Mouse (Mus musculus): Measurements from ENCODE around the gene Il17d. TPM values are rescaled to one million over a fixed set of nuclear protein-coding genes. Genes with fewer than 3 reads are reported as not detected.

The Il17d gene
- polyA plus RNA-seq, 1 experiment from 2014 or later, result 4.9 TPM

DNA sequence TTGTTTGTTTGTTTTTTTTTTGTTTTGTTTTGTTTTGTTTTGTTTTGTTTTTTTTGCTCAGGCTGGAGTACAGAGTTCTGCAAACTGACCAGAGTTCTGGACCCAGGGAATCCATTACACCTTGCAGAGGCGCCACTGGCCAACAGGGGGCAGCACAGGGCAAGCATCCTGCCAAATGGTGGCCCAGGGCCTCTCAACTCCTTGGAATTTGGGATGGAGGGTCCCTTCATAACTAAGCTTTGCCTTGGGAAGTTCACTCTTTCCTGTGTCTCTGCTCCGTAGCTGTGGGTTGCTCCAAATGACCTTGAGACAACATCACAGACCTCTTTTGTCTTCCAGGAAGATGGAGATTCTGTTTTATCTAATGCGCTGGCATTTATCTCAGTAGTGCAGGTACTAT, 8.6 kb downstream of the Il17d start:
- WGBS, result 39% methylated on average over 3 of the region's 3 CpGs
- no peaks in the 10 kb centered on the region for H3K9me3 ChIP-seq (ENCODE audit: control insufficient read depth, low read length)
- no peaks in the 10 kb centered on the region for H3K27me3 ChIP-seq (replicated peaks; ENCODE audit: control insufficient read depth, insufficient read depth, low read length)
- H3K27ac ChIP-seq (ENCODE audit: low read depth, low read length), result no peak overlapping the region
- no peaks in the 10 kb centered on the region for H3K36me3 ChIP-seq (ENCODE audit: control insufficient read depth, insufficient read depth, low read length)
- no peak for ATAC-seq
- H3K4me1 ChIP-seq (ENCODE audit: control insufficient read depth, insufficient read depth, low read depth, low read length), result peaks cover 30% of the 10 kb centered on the region
- no peak overlapping the region for H3K4me3 ChIP-seq (ENCODE audit: low read length)
- H3K4me2 ChIP-seq (ENCODE audit: low read length), result no peak overlapping the region
- no peak overlapping the region for H3K9ac ChIP-seq (ENCODE audit: low read depth, low read length)

DNA sequence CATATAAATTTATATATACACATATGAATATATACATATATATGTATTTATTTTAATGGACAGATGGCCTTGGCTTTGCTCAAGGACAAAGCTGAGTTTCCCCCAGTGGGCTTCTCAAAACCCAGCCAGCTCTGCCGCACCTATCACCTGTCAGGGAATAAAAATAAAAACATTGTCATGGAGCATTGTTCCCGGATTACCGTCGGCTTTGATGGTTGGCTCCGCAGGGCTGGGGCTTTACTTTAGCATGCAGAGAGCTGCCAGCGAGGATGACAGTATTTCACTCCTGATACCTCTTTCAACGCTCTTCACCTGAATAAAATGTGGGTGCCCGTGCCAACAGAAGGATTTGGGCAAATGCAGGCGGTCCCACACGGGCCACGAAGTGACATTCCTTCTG, 9.3 kb downstream of the Il17d start:
- peaks cover 30% of the 10 kb centered on the region for H3K4me1 ChIP-seq (ENCODE audit: control insufficient read depth, insufficient read depth, low read depth, low read length)

DNA sequence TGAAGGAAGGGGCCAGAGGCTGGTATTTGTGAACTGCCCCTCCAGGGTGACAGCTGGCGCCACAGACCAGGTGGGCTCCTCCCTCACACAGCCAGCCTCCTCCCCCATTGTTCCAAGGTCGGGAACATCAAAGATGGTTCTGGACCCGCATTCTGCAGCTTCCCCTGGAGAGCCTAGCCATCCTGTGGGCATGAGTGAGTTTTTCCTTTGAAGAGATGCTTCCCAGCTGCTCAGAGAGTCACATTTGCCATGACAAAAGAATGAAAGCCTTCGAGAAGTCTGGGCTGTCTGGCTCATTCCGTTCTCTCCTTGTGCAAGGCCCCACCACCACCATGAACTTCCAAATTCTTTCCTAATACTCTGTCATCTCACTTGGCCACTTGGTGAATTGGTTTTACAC, 9.8 kb downstream of the Il17d start:
- ATAC-seq, result no peak
- Histone ChIP-seq H3K27me3 (replicated peaks; ENCODE audit: control insufficient read depth, insufficient read depth, low read length) (no peaks in the 10 kb centered on the region), H3K27ac (ENCODE audit: low read depth, low read length) (peak overlapping the region; percentile 30; the same call in 1 of the 2 replicates), H3K4me1 (ENCODE audit: control insufficient read depth, insufficient read depth, low read depth, low read length) (peaks cover 30% of the 10 kb centered on the region), H3K9me3 (ENCODE audit: control insufficient read depth, low read length) (no peaks in the 10 kb centered on the region), H3K4me2 (ENCODE audit: low read length) (no peak overlapping the region), H3K9ac (ENCODE audit: low read depth, low read length) (no peak overlapping the region), H3K36me3 (ENCODE audit: control insufficient read depth, insufficient read depth, low read length) (no peaks in the 10 kb centered on the region), H3K4me3 (ENCODE audit: low read length) (no peak overlapping the region)
- WGBS, result 18% methylated on average over 5 of the region's 5 CpGs

More for the DNA sequence above, 9.3 kb downstream of the Il17d start:
- ATAC-seq, result no peak
- Histone ChIP-seq H3K9me3 (ENCODE audit: control insufficient read depth, low read length) (no peaks in the 10 kb centered on the region), H3K4me2 (ENCODE audit: low read length) (no peak overlapping the region), H3K4me3 (ENCODE audit: low read length) (no peak overlapping the region), H3K27ac (ENCODE audit: low read depth, low read length) (no peak overlapping the region), H3K9ac (ENCODE audit: low read depth, low read length) (no peak overlapping the region), H3K27me3 (replicated peaks; ENCODE audit: control insufficient read depth, insufficient read depth, low read length) (no peaks in the 10 kb centered on the region), H3K36me3 (ENCODE audit: control insufficient read depth, insufficient read depth, low read length) (no peaks in the 10 kb centered on the region)
- WGBS, result 22% methylated on average over 11 of the region's 11 CpGs

DNA sequence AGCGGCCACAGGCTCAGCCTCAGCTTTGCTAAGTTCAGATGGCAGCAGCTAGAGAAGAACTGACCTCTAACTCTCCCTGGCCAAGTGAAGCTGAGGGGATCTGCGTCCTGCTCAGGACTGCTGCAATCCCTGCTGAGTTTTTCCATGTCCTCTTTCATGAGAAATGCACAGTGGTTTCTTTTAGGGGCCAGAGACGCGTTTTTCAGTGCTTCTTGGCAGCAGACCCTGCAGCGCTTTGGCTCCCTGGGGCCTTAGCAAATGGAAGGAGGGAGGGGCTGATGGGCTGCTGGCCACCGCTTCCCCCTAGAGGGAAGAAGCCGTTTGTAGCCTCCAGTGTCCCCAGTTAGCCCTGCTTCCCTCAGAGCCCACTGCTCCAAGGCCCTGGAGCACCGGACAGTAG, 10.4 kb downstream of the Il17d start:
- Histone ChIP-seq H3K4me1 (ENCODE audit: control insufficient read depth, insufficient read depth, low read depth, low read length) (peaks cover 30% of the 10 kb centered on the region), H3K9me3 (ENCODE audit: control insufficient read depth, low read length) (no peaks in the 10 kb centered on the region), H3K9ac (ENCODE audit: low read depth, low read length) (no peak overlapping the region), H3K4me2 (ENCODE audit: low read length) (peak overlapping the region; percentile 11; the same call in 1 of the 2 replicates), H3K4me3 (ENCODE audit: low read length) (no peak overlapping the region), H3K36me3 (ENCODE audit: control insufficient read depth, insufficient read depth, low read length) (no peaks in the 10 kb centered on the region), H3K27me3 (replicated peaks; ENCODE audit: control insufficient read depth, insufficient read depth, low read length) (no peaks in the 10 kb centered on the region), H3K27ac (ENCODE audit: low read depth, low read length) (peak overlapping the region; percentile 30)
- peak; percentile 63 for ATAC-seq
- 13% methylated on average over 8 of the region's 8 CpGs for WGBS

DNA sequence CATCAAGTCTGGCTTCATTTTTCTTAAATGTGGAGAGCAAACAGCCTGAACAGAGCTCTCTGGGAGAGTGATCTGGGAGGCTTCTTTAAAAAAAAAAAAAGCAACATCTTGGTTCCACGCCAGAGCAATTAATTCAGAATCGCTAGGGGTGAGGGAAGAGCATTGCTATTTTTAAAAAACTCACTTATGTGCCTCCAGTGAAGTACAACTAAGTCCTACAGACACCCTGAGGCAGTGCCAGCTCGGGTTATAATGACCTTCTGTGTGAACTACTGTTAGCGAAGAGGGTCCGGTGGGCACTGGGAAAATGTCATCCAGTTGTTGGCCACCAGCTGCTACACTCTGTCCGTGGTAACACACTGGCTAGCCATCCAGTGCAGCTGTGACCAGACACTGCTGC, 11.1 kb downstream of the Il17d start:
- no peak overlapping the region for H3K27ac ChIP-seq (ENCODE audit: low read depth, low read length)
- ATAC-seq, result peak; percentile 31; the same call in 1 of the 2 replicates
- H3K9ac ChIP-seq (ENCODE audit: low read depth, low read length), result no peak overlapping the region
- H3K4me1 ChIP-seq (ENCODE audit: control insufficient read depth, insufficient read depth, low read depth, low read length), result peaks cover 30% of the 10 kb centered on the region
- H3K27me3 ChIP-seq (replicated peaks; ENCODE audit: control insufficient read depth, insufficient read depth, low read length), result no peaks in the 10 kb centered on the region
- no peak overlapping the region for H3K4me2 ChIP-seq (ENCODE audit: low read length)
- H3K36me3 ChIP-seq (ENCODE audit: control insufficient read depth, insufficient read depth, low read length), result no peaks in the 10 kb centered on the region
- no peaks in the 10 kb centered on the region for H3K9me3 ChIP-seq (ENCODE audit: control insufficient read depth, low read length)
- H3K4me3 ChIP-seq (ENCODE audit: low read length), result no peak overlapping the region
- 35% methylated on average over 6 of the region's 6 CpGs for WGBS

DNA sequence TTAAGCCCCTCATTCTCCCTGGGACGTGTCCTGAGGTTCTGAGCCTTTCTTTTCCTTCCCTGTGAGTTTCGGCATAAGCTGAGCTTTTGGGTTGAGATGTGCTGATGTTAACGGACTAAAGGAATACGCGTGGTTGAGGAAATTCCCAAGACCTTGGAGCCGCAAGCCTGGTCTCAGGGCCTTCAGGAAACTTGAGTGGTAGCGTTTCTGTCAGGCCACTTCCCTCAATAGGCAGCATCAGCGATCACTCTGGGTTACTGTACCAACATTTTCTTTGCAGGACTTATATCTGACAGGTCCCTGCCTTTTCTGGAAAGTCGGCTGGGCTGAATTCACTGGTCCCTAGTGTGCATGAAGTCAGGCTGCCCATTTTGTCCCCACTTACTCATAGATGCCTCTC, 12.2 kb downstream of the Il17d start:
- Histone ChIP-seq H3K4me2 (ENCODE audit: low read length) (no peak overlapping the region), H3K4me3 (ENCODE audit: low read length) (no peak overlapping the region), H3K27me3 (replicated peaks; ENCODE audit: control insufficient read depth, insufficient read depth, low read length) (no peaks in the 10 kb centered on the region), H3K9me3 (ENCODE audit: control insufficient read depth, low read length) (no peaks in the 10 kb centered on the region), H3K36me3 (ENCODE audit: control insufficient read depth, insufficient read depth, low read length) (no peaks in the 10 kb centered on the region), H3K4me1 (ENCODE audit: control insufficient read depth, insufficient read depth, low read depth, low read length) (peaks cover 30% of the 10 kb centered on the region), H3K27ac (ENCODE audit: low read depth, low read length) (no peak overlapping the region), H3K9ac (ENCODE audit: low read depth, low read length) (no peak overlapping the region)
- no peak for ATAC-seq
- 29% methylated on average over 9 of the region's 9 CpGs for WGBS

DNA sequence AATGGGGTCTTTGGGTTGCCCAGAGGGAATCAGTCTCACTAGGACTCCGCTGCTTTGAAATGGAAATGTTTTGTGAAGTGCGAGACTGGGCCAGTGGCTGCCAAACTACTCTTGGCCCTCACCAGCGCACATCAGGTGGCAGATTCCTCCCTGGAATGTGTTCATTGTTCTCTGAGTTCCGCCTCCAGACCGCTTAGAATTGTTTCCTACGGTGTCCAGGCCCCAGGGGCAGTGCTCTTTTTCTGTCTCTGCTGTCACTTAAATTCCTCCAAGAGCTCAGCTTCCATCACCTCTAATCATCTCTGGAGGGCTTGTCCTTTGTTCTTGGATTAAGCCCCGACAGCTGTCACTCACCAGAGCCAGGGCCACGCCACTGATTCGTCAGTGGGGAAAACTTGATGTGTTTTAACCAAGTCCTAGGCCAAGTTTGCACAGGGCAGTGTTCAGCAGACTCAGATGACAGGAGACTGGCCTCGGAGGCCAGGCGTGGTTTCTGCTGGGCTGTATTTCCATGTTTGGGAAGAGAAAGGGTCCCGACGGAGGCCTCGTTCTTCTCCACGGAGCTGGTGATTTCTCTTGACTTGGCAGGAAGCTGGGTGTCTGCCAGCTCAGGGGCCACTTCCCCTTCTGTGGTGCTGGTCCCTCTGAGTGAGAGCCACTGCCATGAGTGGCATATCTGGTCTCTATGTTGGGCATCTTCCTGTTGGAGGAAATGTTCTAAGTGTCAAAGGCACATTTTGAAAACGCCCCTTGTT, 12.9 kb downstream of the Il17d start:
- Histone ChIP-seq H3K4me1 (ENCODE audit: control insufficient read depth, insufficient read depth, low read depth, low read length) (peaks cover 30% of the 10 kb centered on the region), H3K9me3 (ENCODE audit: control insufficient read depth, low read length) (0 out of 2 replicates have a peak, but pooled peaks cover 1% of the 10 kb centered on the region), H3K36me3 (ENCODE audit: control insufficient read depth, insufficient read depth, low read length) (0 out of 2 replicates have a peak, but pooled peaks cover 4% of the 10 kb centered on the region), H3K4me2 (ENCODE audit: low read length) (no peak overlapping the region), H3K27me3 (replicated peaks; ENCODE audit: control insufficient read depth, insufficient read depth, low read length) (no peaks in the 10 kb centered on the region), H3K4me3 (ENCODE audit: low read length) (no peak overlapping the region), H3K9ac (ENCODE audit: low read depth, low read length) (no peak overlapping the region), H3K27ac (ENCODE audit: low read depth, low read length) (no peak overlapping the region)
- ATAC-seq, result no peak
- WGBS, result 10% methylated on average over 16 of the region's 16 CpGs

DNA sequence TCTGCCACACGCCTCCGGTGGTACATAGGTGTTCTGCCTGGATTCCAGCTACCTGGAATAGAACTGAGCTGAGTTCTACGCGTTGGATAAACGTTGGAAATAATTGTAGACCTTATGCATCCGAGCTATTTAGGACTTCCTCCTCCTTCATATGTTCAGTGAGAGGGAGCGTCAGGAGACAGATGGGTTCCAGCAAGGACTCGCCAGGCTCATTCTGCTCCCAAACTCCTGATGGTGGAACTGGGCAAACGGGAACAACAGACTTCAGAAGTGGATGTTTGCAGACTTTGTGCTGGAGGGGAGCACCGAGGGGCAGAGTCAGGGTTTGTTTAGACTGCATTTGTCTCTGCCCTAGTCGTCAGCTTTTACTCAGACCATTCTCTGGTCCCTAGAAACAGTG, 16.1 kb downstream of the Il17d start:
- Histone ChIP-seq H3K4me1 (ENCODE audit: control insufficient read depth, insufficient read depth, low read depth, low read length) (peaks cover 16% of the 10 kb centered on the region), H3K4me2 (ENCODE audit: low read length) (no peak overlapping the region), H3K9ac (ENCODE audit: low read depth, low read length) (no peak overlapping the region), H3K36me3 (ENCODE audit: control insufficient read depth, insufficient read depth, low read length) (peaks cover 17% of the 10 kb centered on the region), H3K27ac (ENCODE audit: low read depth, low read length) (no peak overlapping the region), H3K27me3 (replicated peaks; ENCODE audit: control insufficient read depth, insufficient read depth, low read length) (no peaks in the 10 kb centered on the region), H3K9me3 (ENCODE audit: control insufficient read depth, low read length) (0 out of 2 replicates have a peak, but pooled peaks cover 2% of the 10 kb centered on the region), H3K4me3 (ENCODE audit: low read length) (no peak overlapping the region)
- no peak for ATAC-seq
- 85% methylated on average over 11 of the region's 11 CpGs for WGBS

DNA sequence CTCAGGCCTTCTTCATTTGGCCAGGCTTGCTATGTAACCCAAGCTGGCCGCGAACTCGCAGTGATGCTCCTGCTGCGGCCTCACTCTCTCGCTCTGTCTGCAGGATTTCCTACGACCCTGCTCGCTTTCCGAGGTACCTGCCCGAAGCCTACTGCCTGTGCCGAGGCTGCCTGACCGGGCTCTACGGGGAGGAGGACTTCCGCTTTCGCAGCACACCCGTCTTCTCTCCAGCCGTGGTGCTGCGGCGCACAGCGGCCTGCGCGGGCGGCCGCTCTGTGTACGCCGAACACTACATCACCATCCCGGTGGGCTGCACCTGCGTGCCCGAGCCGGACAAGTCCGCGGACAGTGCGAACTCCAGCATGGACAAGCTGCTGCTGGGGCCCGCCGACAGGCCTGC, 17.7 kb downstream of the Il17d start:
- H3K4me2 ChIP-seq (ENCODE audit: low read length), result no peak overlapping the region
- 61% methylated on average over 32 of the region's 34 CpGs for WGBS
- no peak overlapping the region for H3K9ac ChIP-seq (ENCODE audit: low read depth, low read length)
- H3K4me1 ChIP-seq (ENCODE audit: control insufficient read depth, insufficient read depth, low read depth, low read length), result peaks cover 7% of the 10 kb centered on the region
- H3K4me3 ChIP-seq (ENCODE audit: low read length), result no peak overlapping the region
- H3K36me3 ChIP-seq (ENCODE audit: control insufficient read depth, insufficient read depth, low read length), result peaks cover 17% of the 10 kb centered on the region
- 0 out of 2 replicates have a peak, but pooled peaks cover 2% of the 10 kb centered on the region for H3K9me3 ChIP-seq (ENCODE audit: control insufficient read depth, low read length)
- no peak for ATAC-seq
- no peak overlapping the region for H3K27ac ChIP-seq (ENCODE audit: low read depth, low read length)
- H3K27me3 ChIP-seq (replicated peaks; ENCODE audit: control insufficient read depth, insufficient read depth, low read length), result no peaks in the 10 kb centered on the region
